Mouse (Mus musculus) liver, embryonic 18 days (tissue): ENCODE results near the gene Hoxa11. TPM values are rescaled to one million over a fixed set of nuclear protein-coding genes. Genes with fewer than 3 reads are reported as not detected.

ENCODE experiments used
- polyA plus RNA-seq: library from polyadenylated mRNA; depleted of rRNA; stranded (reverse); fragments of >200 nt; gene quantifications from 2 replicates; pipeline ENCODE4 v1.2.3, GENCODE M21; 2012; rRNA removed

Gene Hoxa11
- not detected in 2 replicates for polyA plus RNA-seq

DNA sequence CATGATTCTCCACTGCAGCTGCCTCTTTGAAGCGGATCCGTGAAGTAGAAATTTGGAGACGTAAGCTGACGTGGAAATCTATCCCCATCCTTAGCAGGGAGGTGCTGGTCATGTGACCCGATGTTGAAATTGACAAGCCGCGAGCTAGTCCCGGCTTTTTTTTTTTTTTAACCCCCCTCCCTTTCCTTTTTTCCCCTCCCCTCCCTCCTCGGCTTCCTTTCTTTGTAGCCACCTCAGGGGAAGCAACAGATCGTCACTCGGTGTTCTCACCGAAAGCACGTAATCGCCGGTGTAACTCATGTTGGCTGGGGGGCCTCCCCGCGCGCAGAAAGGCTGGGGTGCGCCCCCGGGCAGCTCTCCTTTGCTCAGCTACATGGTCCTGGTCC is at the start of gene Hoxa11:
Gene Hoxa11 (minus strand): TSS at position 54 of the 386 bp plus-strand sequence.

DNA sequence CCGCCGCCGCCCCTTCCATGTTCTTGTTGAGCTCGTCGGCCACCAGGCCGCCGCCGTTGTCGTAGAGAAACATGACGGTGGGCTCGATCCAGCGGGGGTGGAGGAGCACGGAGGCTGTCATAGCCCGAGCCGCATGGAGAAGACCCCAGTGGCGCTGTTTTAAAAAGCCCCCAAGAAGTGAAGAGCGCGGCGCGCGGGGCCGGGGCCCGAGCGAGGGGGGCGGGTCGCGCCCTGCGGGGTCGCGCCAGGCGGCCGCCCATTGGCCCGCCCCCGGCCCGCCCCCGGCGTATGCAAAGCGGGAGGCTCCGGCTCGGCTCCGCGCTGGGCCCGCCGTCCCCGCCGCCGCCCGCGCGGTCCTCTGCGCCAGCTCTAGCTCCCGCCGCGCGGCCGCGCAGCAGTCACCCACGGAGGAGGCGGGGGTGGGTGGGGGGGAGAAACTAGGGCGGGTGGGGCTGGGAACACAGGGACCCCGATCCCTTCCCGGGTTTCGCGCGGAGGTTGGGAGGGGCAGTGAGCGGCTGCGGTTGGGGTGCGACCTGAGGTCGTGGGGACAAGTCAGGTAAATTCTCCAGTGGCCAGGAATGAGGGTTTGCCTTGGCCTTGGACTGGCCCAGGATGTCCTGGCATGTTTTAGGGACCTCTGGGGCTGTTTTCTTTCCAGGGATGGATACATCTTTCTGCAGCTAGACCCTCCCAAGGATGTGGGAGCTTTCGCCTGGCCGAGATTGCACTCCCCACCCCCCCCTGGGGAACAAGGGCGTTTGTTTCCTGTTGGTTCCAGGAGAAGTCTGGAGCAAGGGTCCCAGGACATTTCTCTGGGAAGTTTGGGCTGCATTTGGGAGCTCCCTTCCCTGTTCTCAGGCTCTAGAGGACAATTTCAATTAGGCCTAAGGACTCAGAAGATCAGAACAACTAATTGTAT is 15.3 kb upstream of the Hoxa11 start, which contains the start of gene Hoxa13:
Gene Hoxa13 (minus strand): TSS at position 227 of the 922 bp plus-strand sequence.

DNA sequence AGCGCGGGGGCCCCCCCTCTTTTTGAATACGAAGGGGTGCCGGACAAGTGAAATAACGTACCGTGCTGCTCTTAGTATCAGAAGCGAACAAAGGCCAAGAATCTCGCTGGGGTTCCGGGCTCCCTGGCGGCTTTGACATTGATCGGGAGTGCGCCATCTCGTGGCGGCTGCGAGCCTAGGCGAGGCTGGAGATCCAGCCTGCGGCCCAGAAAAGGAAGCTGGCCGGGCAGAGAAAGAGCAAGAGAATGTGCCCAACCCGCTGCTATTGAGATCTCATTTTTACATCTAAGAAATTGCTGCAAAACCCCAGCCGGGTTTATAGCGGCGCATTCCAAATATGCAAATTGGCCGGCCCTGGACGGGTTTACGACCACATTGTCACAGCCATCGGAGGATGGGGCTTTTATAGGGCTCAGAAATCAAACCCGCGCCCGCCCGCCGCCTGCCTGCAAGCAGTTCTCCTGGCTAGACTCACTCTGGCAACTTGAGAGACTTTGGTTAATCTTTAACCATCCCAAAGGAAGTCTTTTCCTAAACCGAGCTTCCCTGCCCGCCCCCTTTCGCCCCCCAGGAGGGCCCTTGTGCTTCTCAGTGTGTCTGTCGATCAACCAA is 5.1 kb downstream of the Hoxa11 start, which contains the start of gene Hoxa10:
Gene Hoxa10 (minus strand): TSS at position 466 of the 612 bp plus-strand sequence.

GRCm38 (mm10) chr6:52230516-52231165 is 15.0 kb downstream of the Hoxa11 start, which contains the start of gene Hoxa9:
Gene Hoxa9 (minus strand): TSS chr6:52231089.

DNA sequence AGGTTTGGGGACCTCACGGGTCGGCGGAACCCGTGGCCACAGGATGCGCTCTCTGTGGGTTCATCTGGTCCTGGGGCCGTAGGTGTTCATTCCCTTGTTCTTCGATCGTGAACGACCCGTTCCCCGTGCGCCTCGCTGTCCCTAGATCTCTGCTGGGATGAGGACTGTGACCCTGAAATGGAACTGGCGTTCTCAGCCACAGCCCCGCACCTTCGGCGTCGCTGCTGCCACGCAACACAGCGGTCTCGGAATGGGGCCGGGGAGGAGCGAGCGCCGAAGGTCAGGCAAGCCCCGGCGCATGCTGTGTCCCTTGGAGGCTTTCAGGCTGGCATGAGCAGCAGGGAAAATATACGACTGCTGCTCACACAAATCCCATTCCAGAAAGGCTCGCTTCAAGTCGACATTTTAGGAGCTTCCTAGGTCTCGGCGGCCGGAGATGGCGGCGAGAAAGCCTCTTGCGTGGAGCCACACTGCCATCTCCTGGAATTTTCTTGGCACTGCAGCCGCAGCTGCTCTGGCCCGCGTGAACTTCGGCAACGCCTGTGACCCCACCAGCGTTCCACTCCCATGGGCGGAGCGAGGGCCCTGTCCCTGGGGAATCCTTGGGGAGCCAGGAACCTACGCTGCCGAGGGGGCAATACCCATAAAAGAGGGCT is 24.1 kb downstream of the Hoxa11 start, which contains the start of gene Hoxa7:
Gene Hoxa7 (minus strand): TSS at position 518 of the 656 bp plus-strand sequence.

DNA sequence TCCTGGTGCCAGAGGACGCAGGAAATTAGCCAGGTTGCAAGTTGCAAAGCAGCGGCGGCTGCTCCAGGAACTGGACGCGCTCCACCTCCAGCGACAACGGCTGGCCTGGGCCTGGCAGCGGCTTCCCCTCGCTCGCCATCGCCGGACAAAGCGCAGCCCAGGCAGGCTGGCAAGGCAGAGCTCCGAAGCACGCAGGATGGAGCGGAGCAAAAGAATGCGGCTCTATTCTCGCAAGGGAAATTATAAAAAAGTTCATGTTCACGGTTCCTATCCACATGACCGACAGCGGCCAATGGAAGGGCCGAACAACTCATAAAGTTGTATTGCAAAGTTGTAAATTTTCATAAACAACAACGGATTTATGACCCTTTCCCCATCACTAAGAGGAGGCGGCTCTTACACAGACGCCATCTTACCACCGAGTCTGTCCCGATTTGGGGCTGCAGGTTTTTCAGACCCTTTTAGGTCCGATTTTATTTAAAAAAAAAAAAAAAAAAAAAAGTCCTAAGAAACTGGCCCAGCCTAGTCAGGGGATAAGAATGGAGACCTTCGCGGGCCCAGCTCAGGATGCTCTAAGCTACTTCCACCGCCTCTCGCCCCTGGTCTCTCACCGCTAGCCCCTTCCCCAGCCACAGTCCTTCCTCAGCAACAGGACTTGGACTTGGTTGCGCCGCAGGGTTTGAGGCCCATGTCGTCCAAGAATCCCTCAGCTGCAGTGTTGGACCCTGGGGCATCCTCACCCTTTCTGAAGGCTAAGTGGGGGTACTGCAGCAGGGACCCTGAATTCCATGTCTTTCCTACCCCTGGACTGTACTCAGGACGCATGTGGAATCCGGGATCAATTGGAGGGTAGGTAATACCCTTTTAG is 32.3 kb downstream of the Hoxa11 start, which contains the start of the genes Hoxa3 and Gm28308:
Gene Hoxa3 (minus strand): TSS at position 218 of the 868 bp plus-strand sequence.
Gene Gm28308 (minus strand): TSS at position 221 of the 868 bp plus-strand sequence.

DNA sequence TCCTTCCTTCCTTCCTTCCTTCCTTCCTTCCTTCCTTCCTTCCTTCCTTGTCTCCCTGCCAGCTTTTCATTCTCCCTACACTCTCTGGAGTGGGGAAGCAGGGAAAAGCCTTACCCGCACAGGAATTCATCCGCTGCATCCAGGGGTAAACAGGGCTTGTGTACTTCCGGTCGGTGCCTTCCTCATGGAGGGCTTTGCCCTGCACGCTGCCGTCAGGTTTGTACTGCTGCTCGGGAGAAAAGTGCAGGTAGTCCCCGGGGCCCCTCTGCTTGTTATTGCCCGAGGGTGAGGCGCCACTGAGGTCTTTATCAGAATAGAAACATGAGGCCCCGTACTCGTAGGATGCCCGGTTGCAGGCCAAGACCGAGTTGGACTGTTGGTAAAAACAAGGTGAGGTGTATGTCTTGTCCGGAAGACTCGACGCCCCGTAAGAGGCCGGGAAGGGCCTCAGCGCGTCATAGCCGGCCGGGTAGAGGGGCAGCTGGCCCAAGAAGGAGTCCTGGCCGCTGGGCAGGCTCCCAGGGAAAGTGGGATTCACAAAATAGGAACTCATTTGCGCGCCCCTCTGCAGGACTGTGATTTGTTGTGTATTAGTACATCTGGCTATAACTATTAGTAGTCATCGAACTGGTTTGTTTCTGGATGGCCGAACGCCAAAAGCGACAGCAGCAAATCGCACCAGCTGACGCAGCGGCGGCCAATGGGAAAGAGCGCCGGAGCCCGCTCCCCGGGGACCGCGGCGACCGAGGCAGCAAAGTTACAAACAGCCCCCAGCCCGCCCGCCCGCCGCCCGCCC is 37.3 kb downstream of the Hoxa11 start, which contains the start of gene Hoxa6:
Gene Hoxa6 (minus strand): TSS at position 651 of the 796 bp plus-strand sequence.

GRCm38 (mm10) chr6:52204050-52204752 is 41.4 kb downstream of the Hoxa11 start, which contains the start of gene Hoxa5:
Gene Hoxa5 (minus strand): TSS chr6:52204587.

Other genes starting within 250 kb of the Hoxa11 start
- gene Skap2, start 233.3 kb downstream of the Hoxa11 start, polyA plus RNA-seq = 15.6 and 16.3 TPM in 2 replicates
- 0.30 and 0.35 TPM in 2 replicates for gene Hoxa1, start 87.5 kb downstream of the Hoxa11 start, polyA plus RNA-seq
- gene Hoxa2, start 81.0 kb downstream of the Hoxa11 start, polyA plus RNA-seq = 0.30 and 0.35 TPM in 2 replicates
- gene 5730596B20Rik, start 68.3 kb downstream of the Hoxa11 start, polyA plus RNA-seq = 0.05 and 0.07 TPM in 2 replicates
- 0.26 and 0.28 TPM in 2 replicates for gene Hoxa4, start 54.1 kb downstream of the Hoxa11 start, polyA plus RNA-seq
- gene Hoxa5, start 41.2 kb downstream of the Hoxa11 start, polyA plus RNA-seq = 1.0 and 1.2 TPM in 2 replicates
- not detected in 2 replicates for gene Hoxa6, start 37.1 kb downstream of the Hoxa11 start, polyA plus RNA-seq
- gene Hoxa3, start 32.5 kb downstream of the Hoxa11 start, polyA plus RNA-seq = 0.38 and 0.46 TPM in 2 replicates
- gene Gm28308, start 32.5 kb downstream of the Hoxa11 start, polyA plus RNA-seq = not detected in 2 replicates
- gene Hoxa7, start 24.0 kb downstream of the Hoxa11 start, polyA plus RNA-seq = 0.23 and 0.26 TPM in 2 replicates
- gene Hoxa9, start 14.7 kb downstream of the Hoxa11 start, polyA plus RNA-seq = 0.31 and 0.45 TPM in 2 replicates
- 0.02 TPM in 2 replicates for gene Hoxa10, start 5.0 kb downstream of the Hoxa11 start, polyA plus RNA-seq
- gene Hoxa13, start 15.1 kb upstream of the Hoxa11 start, polyA plus RNA-seq = not detected in 2 replicates
- not detected in 2 replicates for gene Evx1, start 67.7 kb upstream of the Hoxa11 start, polyA plus RNA-seq